Mouse (Mus musculus) stomach, embryonic 14.5 days (tissue): ENCODE data around the gene Zbtb8a. TPM values are rescaled to one million over a fixed set of nuclear protein-coding genes. Genes with fewer than 3 reads are reported as not detected.
A peak's percentile ranks its signal among the peaks of the same experiment; 100 is the strongest.
"Not testable (repeated sequence)": the region's sequence is repeated elsewhere in the genome, so short reads cannot be mapped to it uniquely, and the experiment has no call there.

Experiments
- ATAC-seq: fragments of 200-750 bp; cut with Nextera tagmentation; 2 replicates; pipeline ENCODE4 v1.8.0; 2017; ENCODE audit warnings: low read depth, moderate TSS enrichment; ENCODE audit not compliant: insufficient number of reproducible peaks, insufficient read depth, low FRiP score
- H3K27ac ChIP-seq: fragments of 300-500 bp; sonication (generic); 2 replicates; pipeline ENCODE4 v1.5.1; 2014; ENCODE audit warnings: mild to moderate bottlenecking, low read length, moderate library complexity, mixed read lengths
- H3K27me3 ChIP-seq: fragments of 300-500 bp; sonication (generic); 2 replicates; pipeline ENCODE4 v1.6.1; 2014; ENCODE audit warnings: low read length, control low read depth, mixed read lengths; ENCODE audit not compliant: control insufficient read depth, insufficient read depth
- H3K36me3 ChIP-seq: fragments of 300-500 bp; sonication (generic); 2 replicates; pipeline ENCODE4 v1.6.1; 2014; ENCODE audit warnings: mild to moderate bottlenecking, control low read depth, low read length, moderate library complexity, mixed read lengths; ENCODE audit not compliant: control insufficient read depth, insufficient read depth
- H3K4me1 ChIP-seq: fragments of 300-500 bp; sonication (generic); 2 replicates; pipeline ENCODE4 v1.6.1; 2014; ENCODE audit warnings: low read length, control low read depth, mixed read lengths; ENCODE audit not compliant: control insufficient read depth, insufficient read depth
- H3K4me2 ChIP-seq: fragments of 300-500 bp; sonication (generic); replicated peaks from 2 replicates; pipeline ENCODE4 v1.6.1; 2014; ENCODE audit warnings: low read depth, low read length, control low read depth
- H3K4me3 ChIP-seq: fragments of 300-500 bp; sonication (generic); 2 replicates; pipeline ENCODE4 v1.5.1; 2014; ENCODE audit warnings: low read depth, low read length, control low read depth
- H3K9ac ChIP-seq: fragments of 300-500 bp; sonication (generic); replicated peaks from 2 replicates; pipeline ENCODE4 v1.6.1; 2014; ENCODE audit warnings: low read depth, mild to moderate bottlenecking, control low read depth, low read length, moderate library complexity, mixed read lengths
- H3K9me3 ChIP-seq: fragments of 300-500 bp; sonication (generic); 2 replicates; pipeline ENCODE4 v1.6.1; 2016; ENCODE audit warnings: low read depth, low read length, control low read depth; ENCODE audit not compliant: control insufficient read depth
- WGBS: fragments of 180-500 bp; shearing (Covaris S2); extraction: QIAGEN DNeasy Blood & Tissue Kit; methylation state at CpG from one replicate; pipeline ENCODE4 v1.1.7; 2014; 5-methylcytosine and 5-hydroxymethylcytosine counted together
- polyA plus RNA-seq: library from polyadenylated mRNA; unstranded; fragments of >200 nt; fragmentation: Nextera tagmentation; extraction: Ambion mirVana; gene quantifications from 2 replicates; pipeline ENCODE4 v1.2.1, GENCODE M21; 2014

The Zbtb8a gene
- polyA plus RNA-seq = 14.1 and 14.8 TPM in 2 replicates

DNA sequence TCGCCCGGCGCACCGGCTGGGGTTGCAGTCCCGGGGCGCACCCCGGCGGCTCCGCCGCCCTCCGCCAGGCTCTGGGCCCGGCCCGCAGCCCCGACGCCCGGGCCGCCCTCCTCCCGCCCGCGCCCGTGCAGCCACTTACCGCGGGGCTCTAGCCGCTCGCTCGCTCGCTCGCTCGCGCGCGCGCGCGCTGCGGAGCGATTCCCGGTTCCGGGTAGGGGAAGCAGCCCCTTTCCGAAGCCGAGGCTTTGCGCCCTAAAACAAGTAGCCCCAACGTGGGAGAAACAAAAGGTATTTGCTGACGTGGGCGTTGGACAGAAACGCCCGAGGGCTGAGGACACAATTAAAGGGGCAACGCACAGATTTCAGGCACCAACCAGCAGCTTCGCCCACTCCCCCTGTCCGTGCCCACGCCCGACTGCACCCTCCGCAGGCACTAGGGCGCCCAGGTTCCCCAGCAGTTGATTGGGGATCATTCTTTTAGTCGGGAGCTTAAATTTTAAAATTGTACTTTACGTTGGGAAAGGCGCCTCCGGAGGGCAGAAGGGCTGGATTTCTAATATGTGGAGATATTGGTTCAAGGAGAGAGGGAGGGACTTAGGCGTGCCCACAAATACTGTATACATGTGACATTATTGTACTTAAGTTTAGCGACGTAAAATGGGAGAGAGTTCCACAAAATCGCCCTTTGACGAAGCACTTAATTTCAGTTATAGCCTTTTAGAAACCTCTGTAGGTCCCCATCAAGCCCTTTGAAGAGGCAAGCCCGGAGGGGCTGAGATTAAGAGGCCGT is at the start of gene Zbtb8a:
Gene Zbtb8a, minus strand, starts transcription at position 516 of the 790 bp plus-strand sequence.
- H3K9ac ChIP-seq = peak within 1 kb of the TSS; percentile 95
- ATAC-seq = peak; percentile 64
- no peaks in the 10 kb centered on the region for H3K4me1 ChIP-seq
- WGBS = 2% methylated on average over 56 of the region's 65 CpGs
- no peaks in the 10 kb centered on the region for H3K36me3 ChIP-seq
- H3K27ac ChIP-seq = peak within 1 kb of the TSS; percentile 82
- peak within 1 kb of the TSS; percentile 47 for H3K4me3 ChIP-seq
- H3K27me3 ChIP-seq = no peaks in the 10 kb centered on the region
- H3K9me3 ChIP-seq = no peaks in the 10 kb centered on the region
- H3K4me2 ChIP-seq = peak within 1 kb of the TSS; percentile 56

DNA sequence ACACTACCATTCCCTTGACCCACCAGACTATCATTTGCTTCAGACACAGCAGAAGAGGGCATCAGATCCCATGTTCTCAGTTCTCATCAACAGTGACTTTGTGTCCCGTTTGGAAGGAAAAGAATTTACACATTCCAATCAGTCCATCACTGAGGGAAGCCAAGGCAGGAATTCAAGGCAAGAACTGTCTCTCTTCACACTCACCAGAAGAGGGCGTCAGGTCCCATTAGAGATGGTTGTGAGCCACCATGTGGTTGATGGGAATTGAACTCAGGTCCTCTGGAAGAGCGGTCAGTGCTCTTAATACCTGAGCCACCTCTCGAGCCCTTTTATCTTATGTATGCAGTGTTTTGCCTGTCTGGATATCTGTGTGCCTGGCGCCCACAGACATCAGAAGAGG is 40.4 kb upstream of the Zbtb8a start:
- Histone ChIP-seq H3K9ac (no peak overlapping the region), H3K36me3 (no peaks in the 10 kb centered on the region), H3K4me2 (no peak overlapping the region), H3K4me1 (no peaks in the 10 kb centered on the region), H3K27me3 (no peaks in the 10 kb centered on the region), H3K27ac (no peak overlapping the region), H3K4me3 (no peak overlapping the region), H3K9me3 (no peaks in the 10 kb centered on the region)
- ATAC-seq = no peak
- 73% methylated on average over 5 of the region's 5 CpGs for WGBS

DNA sequence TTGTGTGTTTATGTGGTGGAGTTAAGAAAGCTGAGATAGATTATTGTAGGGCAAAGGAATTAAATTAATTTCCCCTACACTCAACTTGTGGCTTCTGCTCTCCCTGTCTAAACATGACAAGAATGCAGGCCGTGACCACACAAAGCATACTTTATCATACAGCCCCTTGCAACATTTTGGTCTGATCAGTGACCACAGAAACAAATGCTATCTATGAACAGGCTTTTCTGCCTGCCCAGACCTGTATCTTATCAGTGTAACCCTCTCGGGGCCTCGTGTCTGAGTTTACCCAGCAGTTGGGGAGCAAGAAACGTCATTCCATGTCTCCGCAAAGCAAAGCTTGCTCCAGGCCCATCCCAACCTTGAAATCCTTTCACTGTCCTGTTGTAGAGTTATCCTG is 38.6 kb upstream of the Zbtb8a start:
- WGBS = 51% methylated on average over 5 of the region's 5 CpGs
- Histone ChIP-seq H3K9ac (no peak overlapping the region), H3K27me3 (no peaks in the 10 kb centered on the region), H3K4me1 (no peaks in the 10 kb centered on the region), H3K4me2 (no peak overlapping the region), H3K27ac (no peak overlapping the region), H3K9me3 (no peaks in the 10 kb centered on the region), H3K36me3 (no peaks in the 10 kb centered on the region), H3K4me3 (no peak overlapping the region)
- no peak for ATAC-seq

DNA sequence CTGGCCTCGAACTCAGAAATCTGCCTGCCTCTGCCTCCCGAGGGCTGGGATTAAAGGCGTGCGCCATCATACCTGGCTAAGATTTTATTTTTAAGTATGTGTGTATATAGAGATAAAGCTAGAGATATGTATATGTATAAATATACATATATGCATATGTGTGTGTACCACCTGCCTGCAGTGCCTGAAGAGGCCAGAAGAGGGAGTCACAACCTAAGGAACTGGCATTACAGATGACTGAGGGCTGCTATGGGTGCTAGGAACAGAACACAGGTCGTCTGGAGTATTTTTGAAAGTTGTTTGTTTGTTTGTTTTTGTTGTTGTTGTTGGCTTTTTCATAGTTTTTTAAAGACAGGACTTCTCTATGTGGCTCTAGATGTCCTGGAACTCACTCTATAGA is 38.0 kb upstream of the Zbtb8a start:
- H3K9ac ChIP-seq = no peak overlapping the region
- no peaks in the 10 kb centered on the region for H3K9me3 ChIP-seq
- H3K4me2 ChIP-seq = no peak overlapping the region
- ATAC-seq = no peak
- no peaks in the 10 kb centered on the region for H3K36me3 ChIP-seq
- H3K27me3 ChIP-seq = no peaks in the 10 kb centered on the region
- no peaks in the 10 kb centered on the region for H3K4me1 ChIP-seq
- H3K27ac ChIP-seq = no peak overlapping the region
- no peak overlapping the region for H3K4me3 ChIP-seq
- WGBS = 91% methylated on average over 5 of the region's 5 CpGs

DNA sequence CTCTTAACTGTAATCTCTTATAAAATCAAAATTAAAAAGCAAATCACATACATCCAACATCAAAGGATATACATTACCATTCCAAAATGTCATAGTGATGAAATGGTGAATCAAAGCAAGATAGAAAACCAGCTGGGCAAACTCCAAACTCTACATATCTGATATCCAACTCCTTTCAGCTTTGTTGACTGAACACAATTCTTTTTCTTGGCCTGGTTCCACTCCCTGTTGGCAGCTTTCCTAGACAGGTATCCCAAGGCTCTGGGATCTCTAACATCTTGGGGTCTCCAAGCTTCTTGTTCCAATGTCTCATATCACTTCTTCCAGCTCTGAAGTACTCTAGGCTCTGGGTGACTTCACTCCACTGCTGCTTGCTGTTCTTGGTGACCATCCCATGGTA is 33.1 kb upstream of the Zbtb8a start:
- Histone ChIP-seq H3K9me3 (no peaks in the 10 kb centered on the region), H3K27me3 (no peaks in the 10 kb centered on the region), H3K4me2 (no peak overlapping the region), H3K9ac (no peak overlapping the region), H3K36me3 (no peaks in the 10 kb centered on the region), H3K4me3 (no peak overlapping the region), H3K4me1 (0 out of 2 replicates have a peak, but pooled peaks cover 4% of the 10 kb centered on the region), H3K27ac (no peak overlapping the region)
- no peak for ATAC-seq

DNA sequence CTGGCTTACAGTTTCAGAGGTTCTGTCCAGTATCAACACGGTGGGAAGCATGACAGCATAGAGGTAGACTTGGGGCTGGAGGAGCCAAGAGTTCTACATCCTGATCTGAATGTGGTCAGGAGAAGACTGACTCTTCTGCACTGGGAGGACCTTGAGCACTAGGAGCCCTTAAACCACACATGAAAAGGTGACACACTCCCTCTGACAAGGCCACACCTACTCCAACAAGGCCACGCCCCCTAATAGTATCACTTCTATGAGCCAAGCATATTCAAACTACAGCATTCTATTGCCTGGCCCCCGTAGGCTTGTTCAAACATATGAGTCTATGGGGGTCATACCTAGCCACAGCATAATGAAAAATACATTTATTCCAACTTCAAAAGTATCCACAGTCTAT is 32.6 kb upstream of the Zbtb8a start:
- not testable (repeated sequence) for H3K9me3 ChIP-seq, H3K27me3 ChIP-seq, H3K4me3 ChIP-seq, H3K4me1 ChIP-seq, H3K9ac ChIP-seq, ATAC-seq, H3K4me2 ChIP-seq, H3K36me3 ChIP-seq, H3K27ac ChIP-seq
- 83% methylated on average over 3 of the region's 3 CpGs for WGBS

DNA sequence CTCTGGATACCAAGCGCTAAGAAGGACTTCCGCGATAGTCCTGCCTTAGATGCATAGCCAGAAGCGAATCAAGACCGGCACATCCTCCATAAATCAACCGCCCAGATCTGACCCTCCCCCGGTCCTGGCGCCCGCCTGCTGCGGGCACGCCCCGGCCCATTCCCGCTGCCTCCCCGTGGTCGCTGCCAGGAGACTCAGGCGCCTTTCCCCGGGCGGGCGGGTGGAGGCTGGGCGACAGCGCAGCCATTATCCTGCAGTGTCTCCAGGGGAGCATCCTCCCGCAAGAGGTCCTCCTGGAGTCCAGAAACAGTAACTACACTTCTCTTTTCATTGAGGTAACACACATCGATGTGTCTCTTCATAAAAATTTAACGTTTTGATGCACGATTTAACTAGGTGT is 28.5 kb upstream of the Zbtb8a start:
- Histone ChIP-seq H3K9me3 (no peaks in the 10 kb centered on the region), H3K27me3 (no peaks in the 10 kb centered on the region), H3K36me3 (no peaks in the 10 kb centered on the region), H3K9ac (peak overlapping the region; percentile 31; the same call in 1 of the 2 replicates), H3K4me1 (0 out of 2 replicates have a peak, but pooled peaks cover 4% of the 10 kb centered on the region), H3K4me2 (peak overlapping the region; percentile 53), H3K27ac (no peak overlapping the region), H3K4me3 (peak overlapping the region; percentile 26)
- no peak for ATAC-seq
- 2% methylated on average over 25 of the region's 25 CpGs for WGBS

DNA sequence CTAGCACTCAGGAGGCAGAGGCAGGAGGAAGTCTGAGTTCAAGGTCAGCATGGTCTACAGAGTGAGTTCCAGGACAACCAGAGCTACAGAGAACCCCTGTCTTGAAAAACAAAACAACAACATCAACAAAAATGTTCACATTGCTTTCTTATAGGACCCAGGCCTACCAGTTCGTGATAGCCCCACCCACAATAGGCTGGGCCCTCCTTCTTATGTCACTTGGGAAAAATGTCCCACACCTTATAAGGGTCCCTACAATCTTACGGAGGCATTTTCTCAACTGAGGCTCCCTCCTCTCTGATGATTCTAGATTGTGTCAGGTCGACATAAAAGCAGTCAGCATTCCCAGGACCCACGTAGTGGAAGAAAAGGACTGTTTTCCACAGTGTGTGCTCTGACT is 21.9 kb upstream of the Zbtb8a start:
- Histone ChIP-seq H3K4me2 (no peak overlapping the region), H3K9ac (no peak overlapping the region), H3K27me3 (no peaks in the 10 kb centered on the region), H3K4me1 (0 out of 2 replicates have a peak, but pooled peaks cover 1% of the 10 kb centered on the region), H3K4me3 (no peak overlapping the region), H3K36me3 (no peaks in the 10 kb centered on the region), H3K27ac (no peak overlapping the region), H3K9me3 (no peaks in the 10 kb centered on the region)
- ATAC-seq = no peak
- WGBS = 81% methylated on average over 4 of the region's 4 CpGs

DNA sequence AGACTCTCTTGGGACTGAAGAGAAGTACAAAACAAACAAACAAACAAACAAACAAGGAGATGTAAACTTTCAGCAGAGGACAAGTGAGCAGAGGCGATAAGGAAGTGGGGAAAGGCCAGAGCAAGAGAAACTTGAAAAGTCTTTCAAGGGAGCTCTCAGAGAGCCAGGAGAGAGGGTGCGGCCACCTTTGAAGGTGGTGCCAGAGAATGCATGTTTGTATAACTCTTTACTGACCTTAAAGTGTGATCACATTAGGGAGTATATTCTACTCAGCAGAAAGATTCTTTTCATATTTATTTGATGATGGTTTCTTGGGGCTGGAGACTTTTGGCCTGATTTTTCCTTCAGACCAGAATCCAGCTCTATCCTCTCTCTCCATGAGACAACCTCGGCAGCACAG is 19.0 kb upstream of the Zbtb8a start:
- 0 out of 2 replicates have a peak, but pooled peaks cover 7% of the 10 kb centered on the region for H3K4me1 ChIP-seq
- WGBS = 60% methylated on average over 3 of the region's 3 CpGs
- H3K36me3 ChIP-seq = no peaks in the 10 kb centered on the region
- ATAC-seq = no peak
- H3K9ac ChIP-seq = no peak overlapping the region
- H3K9me3 ChIP-seq = no peaks in the 10 kb centered on the region
- no peaks in the 10 kb centered on the region for H3K27me3 ChIP-seq
- H3K4me3 ChIP-seq = no peak overlapping the region
- H3K27ac ChIP-seq = no peak overlapping the region
- no peak overlapping the region for H3K4me2 ChIP-seq
